Mouse (Mus musculus): ENCODE results near the gene Ngef.

Gene Ngef

GRCm38 (mm10) chr1:87565760-87566159 is 7.9 kb downstream of the Ngef start:
- no peak for ATAC-seq (ENCODE audit: low TSS enrichment)

GRCm38 (mm10) chr1:87562967-87563366 is 10.7 kb downstream of the Ngef start:
- ATAC-seq (ENCODE audit: low TSS enrichment), result no peak

GRCm38 (mm10) chr1:87553586-87553985 is 20.1 kb downstream of the Ngef start:
- ATAC-seq (ENCODE audit: low TSS enrichment), result no peak

- no peak for ATAC-seq (ENCODE audit: low TSS enrichment)
Measured at GRCm38 (mm10) chr1:87551008-87551407, 22.7 kb downstream of the Ngef start.

GRCm38 (mm10) chr1:87541614-87542013 is 32.1 kb downstream of the Ngef start:
- ATAC-seq (ENCODE audit: low TSS enrichment), result peak; percentile 71

GRCm38 (mm10) chr1:87537008-87537407 is 36.7 kb downstream of the Ngef start:
- peak; percentile 72 for ATAC-seq (ENCODE audit: low TSS enrichment)

GRCm38 (mm10) chr1:87534118-87534517 is 39.6 kb downstream of the Ngef start:
- ATAC-seq (ENCODE audit: low TSS enrichment), result peak; percentile 50; the same call in 1 of the 2 replicates

GRCm38 (mm10) chr1:87532346-87532745 is 41.3 kb downstream of the Ngef start:
- no peak for ATAC-seq (ENCODE audit: low TSS enrichment)

- ATAC-seq (ENCODE audit: low TSS enrichment), result no peak
Measured at GRCm38 (mm10) chr1:87527191-87527590, 46.5 kb downstream of the Ngef start.

GRCm38 (mm10) chr1:87525041-87525440 is 48.6 kb downstream of the Ngef start:
- ATAC-seq (ENCODE audit: low TSS enrichment), result no peak

- peak; percentile 59; the same call in 1 of the 2 replicates for ATAC-seq (ENCODE audit: low TSS enrichment)
Measured at GRCm38 (mm10) chr1:87521523-87521922, 52.1 kb downstream of the Ngef start.

GRCm38 (mm10) chr1:87520467-87520866 is 53.2 kb downstream of the Ngef start:
- ATAC-seq (ENCODE audit: low TSS enrichment), result peak; percentile 69

GRCm38 (mm10) chr1:87510845-87511244 is 62.8 kb downstream of the Ngef start:
- ATAC-seq (ENCODE audit: low TSS enrichment), result 0 out of 2 replicates have a peak, but pooled peaks have one; percentile 21

GRCm38 (mm10) chr1:87510166-87510691 is 63.4 kb downstream of the Ngef start:
- ATAC-seq (ENCODE audit: low TSS enrichment), result peak; percentile 44

GRCm38 (mm10) chr1:87509561-87510165 is 64.0 kb downstream of the Ngef start, which contains the start of gene Neu2:
Gene Neu2 (plus strand): TSS chr1:87509889.
- peak; percentile 5; the same call in 1 of the 2 replicates for ATAC-seq (ENCODE audit: low TSS enrichment)

- ATAC-seq (ENCODE audit: low TSS enrichment), result peak; percentile 10; the same call in 1 of the 2 replicates
Measured at GRCm38 (mm10) chr1:87508591-87509560, 64.8 kb downstream of the Ngef start.

- peak; percentile 28 for ATAC-seq (ENCODE audit: low TSS enrichment)
Measured at GRCm38 (mm10) chr1:87507857-87508256, 65.8 kb downstream of the Ngef start.

GRCm38 (mm10) chr1:87505524-87505923 is 68.1 kb downstream of the Ngef start:
- ATAC-seq (ENCODE audit: low TSS enrichment), result peak; percentile 63

- ATAC-seq (ENCODE audit: low TSS enrichment), result peak; percentile 68
Measured at GRCm38 (mm10) chr1:87493542-87493941, 80.1 kb downstream of the Ngef start.

GRCm38 (mm10) chr1:87492285-87492684 is 81.4 kb downstream of the Ngef start:
- no peak for ATAC-seq (ENCODE audit: low TSS enrichment)

GRCm38 (mm10) chr1:87486386-87486785 is 87.3 kb downstream of the Ngef start:
- ATAC-seq (ENCODE audit: low TSS enrichment), result peak; percentile 53

- ATAC-seq (ENCODE audit: low TSS enrichment), result no peak
Measured at GRCm38 (mm10) chr1:87482546-87482945, 91.1 kb downstream of the Ngef start.
